Mouse (Mus musculus) G1E (cell line): Measurements from ENCODE around the gene Tbc1d2. TPM values are rescaled to one million over a fixed set of nuclear protein-coding genes. Genes with fewer than 3 reads are reported as not detected.

Experiments
- ATAC-seq: 2 replicates; pipeline ENCODE4 v1.8.0; 2016; ENCODE audit warnings: mild to moderate bottlenecking; ENCODE audit not compliant: insufficient number of reproducible peaks, poor library complexity, low FRiP score, severe bottlenecking; ENCODE audit errors: extremely low read depth
- DNase-seq: peaks from one replicate; pipeline ENCODE4 v3.0.0; 2012; ENCODE audit warnings: low spot score
- H3K27me3 ChIP-seq: 2 replicates; pipeline ENCODE4 v1.6.1; 2012; ENCODE audit warnings: mild to moderate bottlenecking, low read length, inconsistent platforms; ENCODE audit not compliant: insufficient read depth
- H3K36me3 ChIP-seq: replicated peaks from 2 replicates; pipeline ENCODE3; 2012; ENCODE audit warnings: mild to moderate bottlenecking, inconsistent platforms
- H3K4me1 ChIP-seq: 2 replicates; pipeline ENCODE4 v1.6.1; 2012; ENCODE audit warnings: low read depth, low read length, inconsistent platforms, mixed read lengths; ENCODE audit not compliant: insufficient read depth
- H3K4me3 ChIP-seq: 2 replicates; pipeline ENCODE4 v1.5.1; 2012; ENCODE audit warnings: low read depth, mild to moderate bottlenecking, inconsistent platforms, low read length, moderate library complexity, mixed read lengths
- H3K9me3 ChIP-seq: replicated peaks from 2 replicates; pipeline ENCODE4 v1.6.1; 2012; ENCODE audit warnings: inconsistent platforms
- CTCF ChIP-seq: IDR thresholded peaks from 2 replicates; pipeline ENCODE4 v1.5.1; 2012; ENCODE audit warnings: low read depth, low read length, inconsistent platforms, mixed read lengths
- GATA1 ChIP-seq: IDR thresholded peaks from 2 replicates; pipeline ENCODE4 v1.6.1; 2012; ENCODE audit warnings: borderline replicate concordance, low read length, inconsistent platforms, mixed read lengths
- GATA2 ChIP-seq: IDR thresholded peaks from 2 replicates; pipeline ENCODE4 v1.6.1; 2012; ENCODE audit warnings: low read depth, low read length, inconsistent platforms, borderline replicate concordance
- POLR2AphosphoS5 ChIP-seq: IDR thresholded peaks from 2 replicates; pipeline ENCODE4 v1.6.1; 2012; ENCODE audit warnings: low read depth, low read length, inconsistent platforms; ENCODE audit not compliant: insufficient replicate concordance
- TAL1 ChIP-seq: conservative IDR thresholded peaks from 2 replicates; pipeline ENCODE4 v1.6.1; 2012; ENCODE audit warnings: low read depth, low read length, inconsistent platforms, mixed read lengths
- polyA plus RNA-seq: library from polyadenylated mRNA; stranded (reverse); fragments of >175 nt; gene quantifications from 2 replicates; pipeline ENCODE4 v1.2.3, GENCODE M21; 2012
- total RNA-seq, 2 experiments: library from RNA; stranded (forward) in 1 of 2; stranded (reverse) in 1 of 2; fragments of 200-1000 nt in 1 of 2; fragments of >200 nt in 1 of 2; fragmentation: Nextera tagmentation in 1 of 2; gene quantifications; 2 replicates each; pipeline ENCODE4 v1.2.3; 2014 to 2017

Tbc1d2 gene
- total and polyA plus RNA-seq, 3 experiments = 0.16 TPM; not detected in 2

DNA sequence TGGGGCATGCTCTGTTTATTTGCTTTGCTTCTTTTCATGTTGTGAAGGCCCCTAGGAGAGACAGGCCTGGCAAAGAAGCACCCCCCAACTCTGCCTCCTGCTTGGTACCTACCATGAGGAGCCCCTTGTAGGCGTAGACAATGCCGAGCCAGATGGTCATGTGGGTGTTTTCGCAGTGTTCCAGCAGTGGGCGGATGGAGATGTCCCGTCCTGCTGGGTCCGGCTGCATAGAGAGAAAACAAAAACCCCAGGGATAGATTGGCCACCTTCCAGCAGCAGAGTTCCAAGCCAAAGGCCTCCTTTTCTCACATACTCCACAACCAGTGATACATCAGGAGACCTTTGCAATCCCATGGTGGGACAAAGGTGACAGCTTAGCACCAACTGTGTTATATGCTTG is 34.2 kb upstream of the Tbc1d2 start:
- Histone ChIP-seq H3K9me3 (no peaks in the 10 kb centered on the region), H3K27me3 (0 out of 2 replicates have a peak, but pooled peaks cover 4% of the 10 kb centered on the region), H3K4me1 (no peaks in the 10 kb centered on the region), H3K36me3 (no peaks in the 10 kb centered on the region), H3K4me3 (no peak overlapping the region)
- DNase-seq (no peak), ATAC-seq (no peak)
- TF ChIP-seq GATA1 (no peak), POLR2AphosphoS5 (no peak), GATA2 (no peak), TAL1 (no peak), CTCF (no peak)

DNA sequence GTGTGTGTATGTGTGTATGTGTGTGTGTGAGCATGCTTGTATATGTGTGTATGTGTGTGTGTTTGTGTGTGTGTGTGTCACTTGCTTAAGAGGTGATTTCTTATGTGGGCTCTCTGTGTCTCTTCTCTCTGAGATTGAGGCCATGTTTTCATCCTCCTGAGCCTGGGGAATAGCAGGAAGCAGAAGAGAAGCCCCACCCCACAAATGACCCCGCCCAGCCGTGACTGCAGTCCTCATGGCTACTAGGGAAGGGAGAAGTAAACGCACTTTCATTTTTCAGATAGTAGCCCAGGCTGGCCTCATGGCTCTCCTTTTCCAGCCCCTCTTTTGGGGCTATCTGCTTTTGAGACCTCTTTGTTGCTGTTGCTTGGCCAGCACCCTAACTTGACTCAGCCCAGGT is 26.6 kb upstream of the Tbc1d2 start:
- TF ChIP-seq TAL1 (no peak), CTCF (no peak), POLR2AphosphoS5 (no peak), GATA2 (no peak)
- Histone ChIP-seq H3K36me3 (no peaks in the 10 kb centered on the region), H3K9me3 (peaks cover 3% of the 10 kb centered on the region), H3K27me3 (peaks cover 24% of the 10 kb centered on the region), H3K4me3 (no peak overlapping the region; the same call in 1 of the 2 replicates), H3K4me1 (peaks cover 5% of the 10 kb centered on the region; the same call in 1 of the 2 replicates)
- ATAC-seq (no peak), DNase-seq (no peak)

DNA sequence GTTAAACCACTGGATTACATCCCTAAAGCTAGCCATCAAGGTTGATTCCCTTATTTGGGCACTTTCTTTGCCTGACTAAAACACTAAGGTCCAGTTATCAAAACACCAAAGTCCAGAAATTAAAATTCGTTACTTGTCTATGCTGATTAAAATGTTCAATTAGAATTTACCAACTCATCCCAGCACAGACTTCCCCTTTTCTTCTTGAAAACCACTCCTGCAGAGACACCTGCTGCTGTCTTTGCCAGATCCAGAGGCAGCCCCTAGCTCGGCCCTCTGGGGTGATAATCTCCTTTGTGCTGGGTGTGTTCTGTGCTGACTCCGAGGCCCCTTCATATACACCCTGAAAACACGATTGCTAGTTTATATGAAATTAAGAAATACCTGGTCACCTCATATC is 26.0 kb upstream of the Tbc1d2 start:
- TF ChIP-seq CTCF (no peak), POLR2AphosphoS5 (no peak), GATA1 (no peak), GATA2 (no peak), TAL1 (no peak)
- no peak for DNase-seq

DNA sequence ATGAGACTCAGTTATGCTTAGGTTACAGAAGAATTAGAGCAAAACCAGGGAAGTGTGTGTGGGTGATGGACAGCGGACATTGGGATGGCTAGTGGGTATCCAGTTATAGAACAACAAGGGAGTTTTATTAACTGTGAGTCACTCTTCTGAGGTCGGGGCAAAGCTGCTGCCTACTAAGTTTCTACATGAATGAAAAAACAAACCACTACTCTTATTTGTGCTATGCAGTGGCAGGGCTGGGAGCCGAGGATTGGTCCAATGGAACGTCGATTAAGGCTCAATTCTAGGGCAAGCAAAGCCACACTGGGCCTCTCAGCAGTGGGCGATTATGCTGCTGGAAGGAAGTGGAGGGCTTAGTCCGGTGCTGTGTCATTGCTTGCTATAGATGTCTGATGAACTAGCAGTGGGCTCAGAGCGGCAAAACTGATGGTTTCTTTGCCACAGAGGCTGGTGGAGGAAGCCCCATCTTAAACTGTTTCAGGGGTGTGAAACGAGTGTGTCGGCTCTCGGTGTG is 25.3 kb upstream of the Tbc1d2 start:
- no peak overlapping the region for H3K4me3 ChIP-seq
- H3K4me1 ChIP-seq = peaks cover 5% of the 10 kb centered on the region; the same call in 1 of the 2 replicates
- no peak for ATAC-seq
- peaks cover 3% of the 10 kb centered on the region for H3K9me3 ChIP-seq
- TF ChIP-seq GATA1 (no peak), POLR2AphosphoS5 (no peak), GATA2 (no peak), CTCF (no peak), TAL1 (no peak)
- peaks cover 25% of the 10 kb centered on the region for H3K27me3 ChIP-seq
- no peaks in the 10 kb centered on the region for H3K36me3 ChIP-seq
- DNase-seq = no peak

More for the DNA sequence above, 26.0 kb upstream of the Tbc1d2 start:
- ATAC-seq = no peak
- peaks cover 3% of the 10 kb centered on the region for H3K9me3 ChIP-seq
- H3K27me3 ChIP-seq = peaks cover 24% of the 10 kb centered on the region
- no peak overlapping the region for H3K4me3 ChIP-seq
- peaks cover 5% of the 10 kb centered on the region; the same call in 1 of the 2 replicates for H3K4me1 ChIP-seq
- no peaks in the 10 kb centered on the region for H3K36me3 ChIP-seq

DNA sequence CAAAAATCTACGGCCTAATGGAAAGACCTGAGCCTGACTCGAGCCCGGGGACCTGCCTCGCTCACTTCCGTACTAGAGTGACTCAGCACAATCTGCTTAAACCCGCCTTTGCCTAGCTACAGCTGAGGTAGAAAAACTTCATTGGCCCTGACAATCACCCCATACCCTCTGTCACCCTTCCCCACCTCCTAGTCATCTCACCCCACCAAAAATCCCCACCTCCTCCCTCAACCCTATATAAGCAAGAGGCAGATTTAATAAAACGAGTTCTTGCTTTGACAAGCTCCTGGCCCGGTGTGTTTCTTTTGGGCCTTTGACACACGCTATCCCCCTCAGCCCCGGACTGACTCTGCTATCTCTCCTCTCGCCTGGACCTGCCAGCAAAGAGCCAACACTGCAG is 18.6 kb upstream of the Tbc1d2 start:
- peaks cover 9% of the 10 kb centered on the region for H3K4me1 ChIP-seq
- no peak for ATAC-seq

DNA sequence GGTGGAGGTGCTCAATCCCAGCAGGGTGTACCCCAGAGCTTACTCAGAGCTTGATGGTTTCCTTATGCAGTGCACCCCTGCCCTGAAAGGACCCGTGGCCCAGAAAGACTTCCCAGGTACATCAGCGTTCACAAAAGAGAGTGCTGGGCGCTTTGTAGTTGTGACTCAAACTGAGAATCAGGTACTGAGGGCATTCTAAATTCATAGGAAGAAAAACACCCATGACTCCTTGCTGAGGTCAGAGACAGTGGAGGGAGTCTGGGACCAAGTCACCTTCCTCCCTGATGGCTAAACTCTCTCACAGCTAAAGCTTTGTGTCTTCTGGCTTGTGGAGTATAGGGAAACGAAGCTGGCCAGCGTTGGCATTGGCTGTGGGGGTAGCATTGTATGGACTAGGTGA is 16.4 kb upstream of the Tbc1d2 start:
- Histone ChIP-seq H3K27me3 (peaks cover 45% of the 10 kb centered on the region), H3K36me3 (no peaks in the 10 kb centered on the region), H3K4me3 (no peak overlapping the region), H3K9me3 (no peaks in the 10 kb centered on the region), H3K4me1 (peaks cover 11% of the 10 kb centered on the region)
- TF ChIP-seq GATA1 (no peak), CTCF (no peak), GATA2 (no peak), POLR2AphosphoS5 (no peak), TAL1 (no peak)
- ATAC-seq (no peak), DNase-seq (no peak)

More for the DNA sequence above, 18.6 kb upstream of the Tbc1d2 start:
- H3K36me3 ChIP-seq = no peaks in the 10 kb centered on the region
- no peak for DNase-seq
- H3K27me3 ChIP-seq = peaks cover 31% of the 10 kb centered on the region
- peaks cover 3% of the 10 kb centered on the region for H3K9me3 ChIP-seq
- TF ChIP-seq POLR2AphosphoS5 = no peak
- TF ChIP-seq GATA1 = no peak
- TF ChIP-seq GATA2 = no peak
- no peak for TF ChIP-seq TAL1
- TF ChIP-seq CTCF = no peak
- H3K4me3 ChIP-seq = no peak overlapping the region
